Mouse (Mus musculus) mesoderm, embryonic 11.5 days (tissue): Measurements from ENCODE around the gene Hist1h3i.

Source experiments
- DNase-seq: peaks from one replicate; pipeline ENCODE4 v3.0.0-alpha.2; 2012; ENCODE audit warnings: low read depth, low spot score

The Hist1h3i gene

DNA sequence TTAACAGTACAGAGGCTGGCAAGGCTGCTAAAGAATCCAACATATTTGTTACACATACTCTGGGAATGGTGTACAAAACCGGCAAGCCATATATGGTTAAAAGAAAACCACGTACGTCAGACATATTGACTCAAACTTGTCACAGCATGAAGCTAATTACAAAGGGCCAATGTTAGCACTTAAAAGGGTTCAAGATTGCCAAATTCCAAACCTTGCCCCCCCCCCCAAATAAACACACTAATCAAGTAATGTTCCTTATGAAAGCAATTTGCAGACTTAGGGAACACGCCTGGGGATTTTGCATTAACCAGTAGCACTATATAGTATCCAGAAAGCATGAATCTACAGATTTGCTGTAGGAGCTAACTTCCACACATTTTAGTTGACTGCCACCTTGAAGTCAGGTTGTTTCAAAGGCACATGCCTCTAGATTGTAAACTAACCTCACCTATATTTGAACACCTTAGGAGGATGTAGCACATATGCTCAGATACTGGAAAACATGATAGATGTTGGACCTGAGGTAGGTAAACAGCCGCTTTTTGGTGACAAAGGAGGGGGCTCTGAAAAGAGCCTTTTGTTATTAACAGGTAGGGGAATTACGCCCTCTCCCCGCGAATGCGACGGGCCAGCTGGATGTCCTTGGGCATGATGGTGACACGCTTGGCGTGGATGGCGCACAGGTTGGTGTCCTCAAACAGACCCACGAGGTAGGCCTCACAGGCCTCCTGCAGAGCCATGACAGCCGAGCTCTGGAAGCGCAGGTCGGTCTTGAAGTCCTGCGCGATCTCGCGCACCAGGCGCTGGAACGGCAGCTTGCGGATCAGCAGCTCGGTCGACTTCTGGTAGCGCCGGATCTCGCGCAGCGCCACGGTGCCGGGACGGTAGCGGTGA, 562 bp downstream of the Hist1h3i start:
- peak; percentile 54 for DNase-seq

DNA sequence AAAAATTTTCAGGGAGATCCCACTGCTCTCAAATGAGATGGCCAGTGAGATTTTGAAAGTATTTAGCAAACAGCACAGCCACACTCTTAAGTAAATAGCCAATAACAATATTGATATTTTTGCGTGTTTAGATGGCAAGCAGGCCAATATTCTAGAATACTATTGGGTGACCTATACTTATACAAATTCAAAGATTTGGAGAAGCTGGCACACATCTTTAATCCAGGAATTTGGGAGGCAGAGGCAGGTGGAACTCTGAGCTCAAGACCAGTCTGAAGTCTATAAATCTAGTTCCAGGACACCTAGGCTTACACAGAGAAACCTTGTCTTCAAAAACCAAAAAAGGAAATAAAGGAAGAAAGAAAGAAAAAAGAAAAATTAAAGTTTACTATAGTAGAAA, 1.5 kb downstream of the Hist1h3i start:
- no peak for DNase-seq

DNA sequence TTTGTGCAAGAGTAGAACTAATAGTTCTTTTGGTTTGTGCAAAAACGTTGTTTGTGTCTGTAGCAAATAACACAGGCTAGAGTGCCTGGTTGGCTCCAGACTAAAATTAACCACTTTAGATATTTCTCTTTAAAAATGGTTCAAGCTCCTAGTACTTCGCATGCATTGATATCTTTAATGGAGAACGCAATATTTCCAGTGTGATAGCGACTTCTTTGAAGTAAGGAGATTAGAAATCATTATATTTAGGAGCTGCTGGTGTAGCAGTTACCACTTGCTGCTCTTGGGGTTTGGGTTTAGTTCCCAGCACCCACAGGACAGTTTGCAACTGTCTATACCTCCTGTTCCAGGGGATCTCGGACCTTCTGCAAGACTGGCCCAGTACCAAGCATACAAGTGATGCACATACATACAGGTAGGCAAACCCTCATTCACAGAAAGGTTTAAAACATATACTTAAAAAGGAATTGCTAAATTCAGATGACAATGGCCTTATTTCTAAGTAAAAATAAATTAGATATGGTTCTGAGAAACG, 2.1 kb downstream of the Hist1h3i start:
- no peak for DNase-seq

DNA sequence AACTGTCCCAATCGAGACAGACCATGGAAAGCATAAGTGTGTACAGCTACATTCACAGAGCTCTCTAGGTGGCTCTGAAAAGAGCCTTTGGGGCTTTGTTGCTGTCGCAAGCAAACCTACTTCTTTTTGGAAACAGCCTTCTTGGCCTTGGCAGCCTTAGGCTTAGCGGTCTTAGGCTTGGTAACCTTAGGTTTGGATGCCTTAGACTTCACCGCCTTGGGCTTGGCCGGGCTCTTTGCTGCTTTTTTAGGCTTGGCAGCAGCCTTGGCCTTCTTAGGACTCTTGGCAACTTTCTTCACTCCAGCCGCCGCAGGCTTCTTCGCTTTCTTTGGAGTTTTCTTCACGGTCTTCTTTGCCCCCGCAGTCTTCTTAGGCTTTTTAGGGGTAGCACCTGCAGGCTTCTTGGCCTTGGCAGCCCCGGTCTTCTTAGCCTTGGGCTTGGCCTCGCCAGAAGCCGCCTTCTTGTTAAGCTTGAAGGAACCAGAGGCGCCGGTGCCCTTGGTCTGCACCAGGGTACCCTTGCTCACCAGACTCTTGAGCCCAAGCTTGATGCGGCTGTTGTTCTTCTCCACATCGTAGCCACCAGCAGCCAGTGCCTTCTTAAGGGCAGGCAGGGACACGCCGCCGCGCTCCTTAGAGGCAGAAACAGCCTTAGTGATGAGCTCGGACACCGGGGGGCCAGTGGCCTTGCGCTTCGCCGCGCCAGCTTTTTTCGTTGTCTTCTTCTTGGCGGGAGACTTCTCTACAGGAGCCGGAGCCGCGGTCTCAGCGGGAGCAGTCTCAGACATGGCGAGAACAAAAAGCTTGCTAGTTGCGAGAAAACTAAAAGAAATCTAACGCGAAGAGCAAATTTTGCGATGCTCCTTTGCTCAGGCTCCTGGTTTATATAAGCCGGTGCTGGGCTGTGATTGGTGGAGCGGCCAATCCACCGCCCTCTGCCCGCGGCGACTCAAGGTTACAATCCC, 3.1 kb downstream of the Hist1h3i start, which contains the start of gene Hist1h1b:
Hist1h1b (minus strand) TSS at position 859 of the 965 bp plus-strand sequence.
- peak; percentile 83 for DNase-seq

- peak; percentile 90 for DNase-seq
Observed at GRCm38 (mm10) chr13:21778814-21779766, 4.1 kb downstream of the Hist1h3i start.

DNA sequence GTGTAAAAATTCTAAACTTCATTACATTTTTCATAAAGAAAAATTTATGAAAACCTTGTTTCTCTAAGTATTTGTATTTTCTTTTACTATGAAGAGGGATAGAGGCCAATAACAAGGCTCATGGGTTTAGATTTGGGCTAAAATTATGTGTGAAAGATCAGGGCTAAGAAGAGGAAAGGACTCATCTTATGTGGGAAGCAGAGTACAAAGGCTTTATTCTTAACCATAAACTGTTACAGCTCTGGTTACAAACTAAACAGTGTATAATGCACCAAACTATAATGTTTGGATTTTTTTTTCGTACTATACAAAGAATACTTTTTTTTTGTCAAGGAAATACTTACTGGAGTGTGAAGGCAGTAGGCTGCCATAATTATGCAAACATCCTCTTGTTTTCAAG, 27.5 kb downstream of the Hist1h3i start:
- no peak for DNase-seq

- peak; percentile 29 for DNase-seq
Observed at GRCm38 (mm10) chr13:21754294-21755001, 28.7 kb downstream of the Hist1h3i start.

- peak; percentile 94 for DNase-seq
Observed at GRCm38 (mm10) chr13:21753524-21754285, 29.5 kb downstream of the Hist1h3i start, which contains the start of the genes Hist1h2ak and Hist1h2bn. TSS of gene Hist1h2ak (minus strand) at chr13:21753827. TSS of gene Hist1h2bn (plus strand) at chr13:21754123.

GRCm38 (mm10) chr13:21753051-21753523, 30.1 kb downstream of the Hist1h3i start:
- DNase-seq = peak; percentile 8

- DNase-seq = no peak
Observed at GRCm38 (mm10) chr13:21752356-21752755, 30.8 kb downstream of the Hist1h3i start.

GRCm38 (mm10) chr13:21751827-21752226, 31.3 kb downstream of the Hist1h3i start:
- DNase-seq = no peak

DNA sequence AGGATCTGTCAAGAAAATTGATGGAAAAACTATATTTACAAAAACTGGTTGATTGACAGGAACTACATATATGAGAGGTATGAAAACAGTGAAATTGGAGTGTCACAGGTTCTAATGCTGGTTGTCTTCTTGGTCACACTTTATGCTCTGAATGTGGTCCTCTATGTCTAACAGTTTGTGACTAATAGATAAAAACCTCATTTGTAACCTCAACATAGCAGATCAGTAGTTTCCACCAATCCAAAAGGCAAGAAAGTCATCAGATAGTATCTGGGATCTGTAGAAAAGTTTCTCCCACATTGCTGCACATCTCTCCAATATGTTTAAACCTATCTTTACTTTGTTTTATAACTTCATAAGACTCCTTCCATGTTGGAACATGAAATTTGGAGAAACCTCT, 31.8 kb downstream of the Hist1h3i start:
- no peak for DNase-seq

DNA sequence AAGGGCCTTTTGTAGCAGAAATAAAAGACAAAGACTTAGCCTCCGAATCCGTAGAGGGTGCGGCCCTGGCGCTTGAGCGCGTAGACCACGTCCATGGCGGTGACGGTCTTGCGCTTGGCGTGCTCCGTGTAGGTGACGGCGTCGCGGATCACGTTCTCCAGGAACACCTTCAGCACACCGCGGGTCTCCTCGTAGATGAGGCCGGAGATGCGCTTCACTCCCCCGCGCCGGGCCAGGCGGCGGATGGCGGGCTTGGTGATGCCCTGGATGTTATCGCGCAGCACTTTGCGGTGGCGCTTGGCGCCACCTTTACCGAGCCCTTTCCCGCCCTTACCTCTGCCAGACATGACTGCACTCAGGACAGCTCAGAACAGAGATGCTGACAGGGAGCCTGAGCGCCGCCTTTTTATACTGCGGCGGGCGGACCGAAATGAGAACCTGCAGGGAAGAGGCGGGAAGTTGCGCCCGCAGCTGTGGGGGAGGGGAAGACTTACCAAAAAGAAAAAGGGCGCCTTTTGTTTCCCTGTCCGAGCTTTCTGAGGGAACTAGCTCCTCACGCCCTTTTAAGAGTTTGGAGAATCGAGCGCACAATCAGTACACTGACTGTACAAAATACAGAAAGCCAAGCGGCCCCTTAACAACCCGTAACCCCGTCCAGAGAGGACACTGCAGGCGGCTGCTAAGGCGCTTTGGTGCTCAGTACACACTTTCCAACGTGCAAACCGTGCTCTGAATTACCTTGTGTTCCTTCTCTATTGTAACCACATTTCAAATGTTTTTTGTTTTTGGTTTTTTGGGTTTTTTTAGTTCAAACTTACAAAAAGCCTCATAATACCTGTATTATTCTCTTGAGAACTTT, 32.8 kb downstream of the Hist1h3i start, which contains the start of gene Hist1h4k:
Hist1h4k (minus strand) TSS at position 347 of the 859 bp plus-strand sequence.
- peak; percentile 94 for DNase-seq

- peak; percentile 47 for DNase-seq
Observed at GRCm38 (mm10) chr13:21749387-21750158, 33.6 kb downstream of the Hist1h3i start.

GRCm38 (mm10) chr13:21745006-21745405, 38.2 kb downstream of the Hist1h3i start:
- DNase-seq = no peak

DNA sequence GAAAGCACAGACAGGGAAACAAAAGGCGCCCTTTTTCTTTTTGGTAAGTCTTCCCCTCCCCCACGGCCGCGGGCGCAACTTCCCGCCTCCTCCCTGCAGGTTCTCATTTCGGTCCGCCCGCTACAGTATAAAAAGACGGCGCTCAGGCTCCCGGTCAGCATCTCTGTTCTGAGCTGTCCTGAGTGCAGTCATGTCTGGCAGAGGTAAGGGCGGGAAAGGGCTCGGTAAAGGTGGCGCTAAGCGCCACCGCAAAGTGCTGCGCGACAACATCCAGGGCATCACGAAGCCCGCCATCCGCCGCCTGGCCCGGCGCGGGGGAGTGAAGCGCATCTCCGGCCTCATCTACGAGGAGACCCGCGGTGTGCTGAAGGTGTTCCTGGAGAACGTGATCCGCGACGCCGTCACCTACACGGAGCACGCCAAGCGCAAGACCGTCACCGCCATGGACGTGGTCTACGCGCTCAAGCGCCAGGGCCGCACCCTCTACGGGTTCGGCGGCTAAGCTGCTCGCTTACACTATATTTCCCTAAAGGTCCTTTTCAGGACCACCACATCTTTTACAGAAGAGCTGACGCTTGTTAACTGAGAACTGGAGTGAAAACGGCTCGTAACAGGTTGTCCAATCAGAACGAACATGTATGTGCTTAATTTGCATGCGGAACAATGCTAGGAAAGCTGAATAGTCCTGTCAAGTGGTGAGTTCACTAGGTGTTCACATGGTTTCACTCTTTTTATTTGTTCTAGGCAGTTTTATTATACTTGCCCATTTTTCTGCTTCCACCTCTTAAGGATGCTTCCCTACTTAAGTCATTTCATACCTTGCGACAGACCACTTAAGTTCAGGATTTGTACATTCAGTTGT, 48.0 kb downstream of the Hist1h3i start, which contains the start of gene Hist1h4j:
Hist1h4j (plus strand) TSS at position 159 of the 862 bp plus-strand sequence.
- DNase-seq = peak; percentile 94
